Mouse (Mus musculus) CH12.LX (cell line): ENCODE data around the gene Mpz.

ENCODE experiments used
- CTCF ChIP-seq, 2 experiments: IDR thresholded peaks in 1 of 2; conservative IDR thresholded peaks in 1 of 2; 2 replicates each; pipeline ENCODE4 v1.5.1; 2011 to 2012; ENCODE audit warnings: low read depth in 2 of 2, low read length in 2 of 2, improper control_type of control experiment in 1 of 2, inconsistent platforms in 1 of 2, mild to moderate bottlenecking in 1 of 2, moderate library complexity in 1 of 2
- EP300 ChIP-seq: IDR thresholded peaks from 2 replicates; pipeline ENCODE4 v1.6.1; 2011; ENCODE audit warnings: low read length, improper control_type of control experiment
- ETS1 ChIP-seq: conservative IDR thresholded peaks from 2 replicates; pipeline ENCODE4 v1.6.1; 2012; ENCODE audit warnings: low read depth, mild to moderate bottlenecking, inconsistent platforms, low read length, improper control_type of control experiment, moderate library complexity
- GABPA ChIP-seq: IDR thresholded peaks from 2 replicates; pipeline ENCODE4 v1.6.1; 2012; ENCODE audit warnings: low read depth, low read length, improper control_type of control experiment, inconsistent platforms; ENCODE audit not compliant: insufficient replicate concordance
- JUND ChIP-seq: conservative IDR thresholded peaks from 2 replicates; pipeline ENCODE4 v1.6.1; 2011; ENCODE audit warnings: low read depth, low read length, improper control_type of control experiment
- MAX ChIP-seq: IDR thresholded peaks from 2 replicates; pipeline ENCODE4 v1.6.1; 2011; ENCODE audit warnings: low read length, improper control_type of control experiment
- MEF2A ChIP-seq: IDR thresholded peaks from 2 replicates; pipeline ENCODE4 v1.6.1; 2014; ENCODE audit warnings: low read depth, mild to moderate bottlenecking, inconsistent platforms, low read length, improper control_type of control experiment, borderline replicate concordance
- MYC ChIP-seq: IDR thresholded peaks from 2 replicates; pipeline ENCODE4 v1.6.1; 2011; ENCODE audit warnings: low read depth, mild to moderate bottlenecking, improper control_type of control experiment, low read length
- POLR2A ChIP-seq: IDR thresholded peaks from 2 replicates; pipeline ENCODE4 v1.6.1; 2011; ENCODE audit warnings: low read depth, mild to moderate bottlenecking, improper control_type of control experiment, low read length
- POLR2AphosphoS2 ChIP-seq: IDR thresholded peaks from 2 replicates; pipeline ENCODE4 v1.6.1; 2011; ENCODE audit warnings: low read depth, low read length, improper control_type of control experiment
- TCF12 ChIP-seq: IDR thresholded peaks from 2 replicates; pipeline ENCODE4 v1.6.1; 2014; ENCODE audit warnings: low read depth, mild to moderate bottlenecking, inconsistent platforms, low read length, improper control_type of control experiment
- ZNF384 ChIP-seq: IDR thresholded peaks from 2 replicates; pipeline ENCODE4 v1.6.1; 2012; ENCODE audit warnings: low read depth, low read length, improper control_type of control experiment, inconsistent platforms

DNA sequence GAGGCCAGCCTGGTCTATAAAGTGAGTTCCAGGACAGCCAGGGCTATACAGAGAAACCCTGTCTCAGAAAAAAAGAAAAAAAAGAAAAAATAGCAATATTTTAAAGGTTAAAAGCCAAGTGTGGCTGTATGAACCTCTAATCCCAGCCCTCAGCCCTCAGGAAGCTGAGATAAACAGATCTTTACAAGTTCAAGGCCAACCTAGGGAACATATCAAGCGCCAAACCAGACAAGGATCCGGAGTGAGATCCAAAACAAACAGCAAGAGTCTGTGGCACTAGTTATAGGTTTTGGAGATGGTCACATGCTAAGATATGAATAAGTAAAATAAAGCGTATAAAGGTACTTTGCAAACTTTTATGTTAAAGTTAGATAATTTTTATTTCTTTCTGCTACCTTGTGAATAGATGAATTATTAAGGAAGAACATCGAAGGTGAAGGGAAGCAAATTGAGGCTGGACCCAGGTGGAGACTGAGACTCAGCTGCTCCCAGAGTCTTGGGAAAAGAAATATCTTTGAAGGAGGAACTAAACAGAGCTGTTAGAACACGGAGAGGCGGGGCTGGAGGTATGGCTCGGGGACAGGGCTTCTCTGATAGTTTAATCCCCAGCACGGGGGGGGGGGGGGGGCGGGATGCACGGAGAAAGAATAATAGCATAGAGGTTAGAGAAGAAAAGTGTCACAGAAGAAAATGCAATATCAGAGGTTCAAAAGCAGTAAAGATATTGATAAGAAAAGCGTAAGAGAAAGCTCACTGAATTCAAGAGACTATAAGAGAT lies 53.1 kb downstream of the Mpz start:
- no peak for TF ChIP-seq MAX
- no peak for TF ChIP-seq MYC
- no peak for TF ChIP-seq POLR2AphosphoS2
- no peak for TF ChIP-seq CTCF (conservative IDR thresholded peaks at IDR 0.05 in 1 of 2, IDR thresholded peaks at IDR 0.05 in 1 of 2; ENCODE audit: low read depth in 2 of 2, low read length in 2 of 2)
- TF ChIP-seq TCF12, result no peak
- TF ChIP-seq EP300, result no peak
- no peak for TF ChIP-seq POLR2A
- no peak for TF ChIP-seq MEF2A
- TF ChIP-seq JUND, result no peak
- TF ChIP-seq GABPA, result no peak
- TF ChIP-seq ETS1, result no peak
- TF ChIP-seq ZNF384, result no peak
